Mouse (Mus musculus): ENCODE measurements around the gene Agtpbp1. TPM values are rescaled to one million over a fixed set of nuclear protein-coding genes. Genes with fewer than 3 reads are reported as not detected.

Agtpbp1 gene
- total and polyA plus RNA-seq, 3 experiments, result 24.2 to 117 (median 33.7) TPM

GRCm38 (mm10) chr13:59506450-59506849 lies 78.6 kb downstream of the Agtpbp1 start:
- Histone ChIP-seq H3K27ac (ENCODE audit: control insufficient read depth, low read depth, low read length) (no peak overlapping the region), H3K9ac (ENCODE audit: control insufficient read depth, low read depth, low read length, poor library complexity, severe bottlenecking) (no peak overlapping the region), H3K9me3 (replicated peaks; ENCODE audit: insufficient read depth, low read length) (no peaks in the 10 kb centered on the region), H3K79me2 (ENCODE audit: control insufficient read depth, insufficient read depth, low read length, poor library complexity) (no peaks in the 10 kb centered on the region), H3K4me3 (ENCODE audit: control insufficient read depth in 1 of 2, insufficient read depth in 1 of 2, low read depth in 2 of 2, low read length in 2 of 2) (no peak overlapping the region), H3K36me3 (ENCODE audit: control insufficient read depth in 1 of 2, insufficient read depth in 2 of 2, low read length in 2 of 2) (peaks cover 3 to 6% of the 10 kb centered on the region in 2 experiments), H3K27me3 (ENCODE audit: control insufficient read depth in 1 of 2, insufficient read depth in 2 of 2, low read length in 2 of 2) (no peaks in the 10 kb centered on the region), H3K4me1 (ENCODE audit: control insufficient read depth in 1 of 2, insufficient read depth in 2 of 2, low read length in 2 of 2) (peaks cover 0 to 3% of the 10 kb centered on the region in 2 experiments; a peak in 2 of 4 replicates)
- DNase-seq (ENCODE audit: low read depth, low spot score), result no peak
- TF ChIP-seq JUND (IDR thresholded peaks at IDR 0.05; ENCODE audit: low read depth, low read length) (no peak), BHLHE40 (IDR thresholded peaks at IDR 0.05; ENCODE audit: borderline replicate concordance, low read depth, low read length) (no peak), ELF1 (IDR thresholded peaks at IDR 0.05; ENCODE audit: low read depth, low read length) (no peak), POLR2AphosphoS2 (IDR thresholded peaks at IDR 0.05; ENCODE audit: low read length) (no peak), ZKSCAN1 (IDR thresholded peaks at IDR 0.05; ENCODE audit: low read depth, low read length) (no peak), KAT2A (conservative IDR thresholded peaks at IDR 0.05; ENCODE audit: low read depth, low read length) (no peak)

- Histone ChIP-seq H3K9ac (ENCODE audit: control insufficient read depth, low read depth, low read length, poor library complexity, severe bottlenecking) (no peak overlapping the region), H3K27me3 (ENCODE audit: control insufficient read depth in 1 of 2, insufficient read depth in 2 of 2, low read length in 2 of 2) (no peaks in the 10 kb centered on the region), H3K27ac (ENCODE audit: control insufficient read depth, low read depth, low read length) (no peak overlapping the region), H3K9me3 (replicated peaks; ENCODE audit: insufficient read depth, low read length) (no peaks in the 10 kb centered on the region), H3K4me3 (ENCODE audit: control insufficient read depth in 1 of 2, insufficient read depth in 1 of 2, low read depth in 2 of 2, low read length in 2 of 2) (no peak overlapping the region), H3K79me2 (ENCODE audit: control insufficient read depth, insufficient read depth, low read length, poor library complexity) (no peaks in the 10 kb centered on the region), H3K4me1 (ENCODE audit: control insufficient read depth in 1 of 2, insufficient read depth in 2 of 2, low read length in 2 of 2) (peaks cover 0 to 3% of the 10 kb centered on the region in 2 experiments; a peak in 2 of 4 replicates), H3K36me3 (ENCODE audit: control insufficient read depth in 1 of 2, insufficient read depth in 2 of 2, low read length in 2 of 2) (peaks cover 3 to 6% of the 10 kb centered on the region in 2 experiments)
- no peak for DNase-seq (ENCODE audit: low read depth, low spot score)
- TF ChIP-seq ZC3H11A (IDR thresholded peaks at IDR 0.05; ENCODE audit: low read depth, low read length), result no peak
- no peak for TF ChIP-seq MEF2A (IDR thresholded peaks at IDR 0.05; ENCODE audit: extremely low read depth, insufficient replicate concordance, low read depth, low read length, poor library complexity, severe bottlenecking)
- TF ChIP-seq NRF1 (IDR thresholded peaks at IDR 0.05; ENCODE audit: insufficient read depth, low read depth, low read length, poor library complexity, severe bottlenecking), result no peak
- TF ChIP-seq SIN3A (IDR thresholded peaks at IDR 0.05; ENCODE audit: low read length), result no peak
- TF ChIP-seq TBP (IDR thresholded peaks at IDR 0.05; ENCODE audit: low read depth, low read length), result no peak
- no peak for TF ChIP-seq UBTF (IDR thresholded peaks at IDR 0.05; ENCODE audit: borderline replicate concordance, insufficient read depth, low read depth, low read length)
- no peak for TF ChIP-seq POLR2AphosphoS5 (IDR thresholded peaks at IDR 0.05; ENCODE audit: borderline replicate concordance, low read depth, low read length)
Observed at GRCm38 (mm10) chr13:59505867-59506266, 79.2 kb downstream of the Agtpbp1 start.

- H3K9ac ChIP-seq (ENCODE audit: control insufficient read depth, low read depth, low read length, poor library complexity, severe bottlenecking), result no peak overlapping the region
- no peak overlapping the region for H3K4me3 ChIP-seq (ENCODE audit: control insufficient read depth in 1 of 2, insufficient read depth in 1 of 2, low read depth in 2 of 2, low read length in 2 of 2)
- TF ChIP-seq GABPA (IDR thresholded peaks at IDR 0.05; ENCODE audit: low read depth, low read length) (no peak), GATA1 (IDR thresholded peaks at IDR 0.05; ENCODE audit: low read depth, low read length) (no peak), USF2 (IDR thresholded peaks at IDR 0.05; ENCODE audit: borderline replicate concordance in 1 of 2, insufficient read depth in 1 of 2, low read depth in 1 of 2, low read length in 2 of 2) (no peak), NRF1 (IDR thresholded peaks at IDR 0.05; ENCODE audit: insufficient read depth, low read depth, low read length, poor library complexity, severe bottlenecking) (no peak), ELF1 (IDR thresholded peaks at IDR 0.05; ENCODE audit: low read depth, low read length) (no peak), POLR2AphosphoS2 (IDR thresholded peaks at IDR 0.05; ENCODE audit: low read length) (no peak), CHD1 (IDR thresholded peaks at IDR 0.05; ENCODE audit: low read depth, low read length) (no peak), ZNF384 (IDR thresholded peaks at IDR 0.05; ENCODE audit: low read depth, low read length) (no peak), USF1 (IDR thresholded peaks at IDR 0.05; ENCODE audit: low read depth, low read length) (no peak), HCFC1 (IDR thresholded peaks at IDR 0.05; ENCODE audit: low read depth, low read length) (no peak), MAX (IDR thresholded peaks at IDR 0.05; ENCODE audit: low read length) (no peak), E2F4 (IDR thresholded peaks at IDR 0.05; ENCODE audit: borderline replicate concordance, low read depth, low read length) (no peak), TAL1 (IDR thresholded peaks at IDR 0.05; ENCODE audit: low read length) (no peak), MEF2A (IDR thresholded peaks at IDR 0.05; ENCODE audit: extremely low read depth, insufficient replicate concordance, low read depth, low read length, poor library complexity, severe bottlenecking) (no peak), TCF12 (IDR thresholded peaks at IDR 0.05; ENCODE audit: low read depth, low read length) (no peak), UBTF (IDR thresholded peaks at IDR 0.05; ENCODE audit: borderline replicate concordance, insufficient read depth, low read depth, low read length) (no peak), KAT2A (conservative IDR thresholded peaks at IDR 0.05; ENCODE audit: low read depth, low read length) (no peak)
- H3K4me1 ChIP-seq (ENCODE audit: control insufficient read depth in 1 of 2, insufficient read depth in 2 of 2, low read length in 2 of 2), result no peaks in the 10 kb centered on the region
- H3K27ac ChIP-seq (ENCODE audit: control insufficient read depth, low read depth, low read length), result no peak overlapping the region
- H3K79me2 ChIP-seq (ENCODE audit: control insufficient read depth, insufficient read depth, low read length, poor library complexity), result no peaks in the 10 kb centered on the region
- DNase-seq (ENCODE audit: low read depth, low spot score), result no peak
- H3K36me3 ChIP-seq (ENCODE audit: control insufficient read depth in 1 of 2, insufficient read depth in 2 of 2, low read length in 2 of 2), result peaks cover 0 to 5% of the 10 kb centered on the region in 2 experiments; a peak in 2 of 4 replicates
- no peaks in the 10 kb centered on the region for H3K9me3 ChIP-seq (replicated peaks; ENCODE audit: insufficient read depth, low read length)
- no peaks in the 10 kb centered on the region for H3K27me3 ChIP-seq (ENCODE audit: control insufficient read depth in 1 of 2, insufficient read depth in 2 of 2, low read length in 2 of 2)
Observed at GRCm38 (mm10) chr13:59503581-59503980, 81.4 kb downstream of the Agtpbp1 start.
